Mouse (Mus musculus) heart, postnatal 0 days (tissue): Measurements from ENCODE around the gene Slc30a10.

Experiments used
- CTCF ChIP-seq: IDR thresholded peaks from 2 replicates; pipeline ENCODE4 v1.5.1; 2016; ENCODE audit warnings: antibody characterized with exemption, control low read depth, low read depth
- EP300 ChIP-seq: IDR thresholded peaks from 2 replicates; pipeline ENCODE4 v1.6.1; 2016; ENCODE audit warnings: antibody characterized with exemption, low read depth

- TF ChIP-seq EP300: no peak
- no peak for TF ChIP-seq CTCF
Observed at GRCm38 (mm10) chr1:185482001-185482761, 27.5 kb downstream of the Slc30a10 start.
